Mouse (Mus musculus): ENCODE measurements around the gene Rnase2a. TPM values are rescaled to one million over a fixed set of nuclear protein-coding genes. Genes with fewer than 3 reads are reported as not detected.
"Not testable (repeated sequence)": the region's sequence is repeated elsewhere in the genome, so short reads cannot be mapped to it uniquely, and the experiment has no call there.

Rnase2a gene
- polyA plus RNA-seq, 1 experiment = 0.43 TPM

GRCm38 (mm10) chr14:51250348-51250747 is 5.6 kb downstream of the Rnase2a start:
- no peak overlapping the region for H3ac ChIP-seq (ENCODE audit: control insufficient read depth, insufficient read length)
- H3K4me3 ChIP-seq = no peak overlapping the region
- H3K27me3 ChIP-seq (ENCODE audit: control insufficient read depth, insufficient read depth, insufficient read length) = no peaks in the 10 kb centered on the region
- TF ChIP-seq E2F4 (IDR thresholded peaks at IDR 0.05; ENCODE audit: insufficient read depth) (no peak), USF1 (IDR thresholded peaks at IDR 0.05; ENCODE audit: low read depth) (no peak), TCF3 (IDR thresholded peaks at IDR 0.05; ENCODE audit: insufficient read length, low read depth) (no peak), REST (IDR thresholded peaks at IDR 0.05; ENCODE audit: insufficient read depth, insufficient read length) (no peak), TCF12 (IDR thresholded peaks at IDR 0.05; ENCODE audit: insufficient read depth, poor library complexity, severe bottlenecking) (no peak), SRF (IDR thresholded peaks at IDR 0.05; ENCODE audit: control insufficient read depth, insufficient read length, low read depth) (no peak), MYOG (IDR thresholded peaks at IDR 0.05; ENCODE audit: control insufficient read depth in 1 of 3, insufficient read depth in 1 of 3, insufficient read length in 2 of 3, low read depth in 2 of 3) (no peak), POLR2A (IDR thresholded peaks at IDR 0.05; ENCODE audit: insufficient read length, low read depth) (no peak), MYOD1 (IDR thresholded peaks at IDR 0.05; ENCODE audit: control insufficient read depth in 1 of 3, insufficient read length in 2 of 3, low read depth in 2 of 3) (no peak), CEBPB (IDR thresholded peaks at IDR 0.05; ENCODE audit: insufficient read depth, poor library complexity, severe bottlenecking) (no peak), MAX (IDR thresholded peaks at IDR 0.05; ENCODE audit: low read depth) (no peak), POLR2AphosphoS2 (IDR thresholded peaks at IDR 0.05; ENCODE audit: insufficient read length, low read depth) (no peak)
- H3K4me2 ChIP-seq (ENCODE audit: low read depth) = no peak overlapping the region
- no peaks in the 10 kb centered on the region for H3K36me3 ChIP-seq (ENCODE audit: control insufficient read depth, insufficient read depth)
- no peaks in the 10 kb centered on the region for H3K79me2 ChIP-seq (ENCODE audit: control insufficient read depth, insufficient read depth)

- Histone ChIP-seq H3K4me2 (ENCODE audit: low read depth) (no peak overlapping the region), H3ac (ENCODE audit: control insufficient read depth, insufficient read length) (no peak overlapping the region), H3K36me3 (ENCODE audit: control insufficient read depth, insufficient read depth) (no peaks in the 10 kb centered on the region), H3K27me3 (ENCODE audit: control insufficient read depth, insufficient read depth, insufficient read length) (no peaks in the 10 kb centered on the region), H3K4me3 (no peak overlapping the region), H3K79me2 (ENCODE audit: control insufficient read depth, insufficient read depth) (no peaks in the 10 kb centered on the region)
- TF ChIP-seq POLR2A (IDR thresholded peaks at IDR 0.05; ENCODE audit: insufficient read length, low read depth) = no peak
These were observed 8.2 kb downstream of the Rnase2a start for GRCm38 (mm10) chr14:51247736-51248135.

GRCm38 (mm10) chr14:51240899-51241298 is 15.0 kb downstream of the Rnase2a start:
- TF ChIP-seq POLR2AphosphoS2 (IDR thresholded peaks at IDR 0.05; ENCODE audit: insufficient read length, low read depth) (no peak), USF1 (IDR thresholded peaks at IDR 0.05; ENCODE audit: low read depth) (no peak), E2F4 (IDR thresholded peaks at IDR 0.05; ENCODE audit: insufficient read depth) (no peak), POLR2A (IDR thresholded peaks at IDR 0.05; ENCODE audit: insufficient read length, low read depth) (no peak), MYOD1 (IDR thresholded peaks at IDR 0.05; ENCODE audit: control insufficient read depth in 1 of 3, insufficient read length in 2 of 3, low read depth in 2 of 3) (no peak), CEBPB (IDR thresholded peaks at IDR 0.05; ENCODE audit: insufficient read depth, poor library complexity, severe bottlenecking) (no peak), MAX (IDR thresholded peaks at IDR 0.05; ENCODE audit: low read depth) (no peak), TCF12 (IDR thresholded peaks at IDR 0.05; ENCODE audit: insufficient read depth, poor library complexity, severe bottlenecking) (no peak), REST (IDR thresholded peaks at IDR 0.05; ENCODE audit: insufficient read depth, insufficient read length) (no peak)
- H3K4me3 ChIP-seq = no peak overlapping the region
- H3K36me3 ChIP-seq (ENCODE audit: control insufficient read depth, insufficient read depth) = no peaks in the 10 kb centered on the region
- no peaks in the 10 kb centered on the region for H3K79me2 ChIP-seq (ENCODE audit: control insufficient read depth, insufficient read depth)
- no peak overlapping the region for H3K4me2 ChIP-seq (ENCODE audit: low read depth)
- no peak overlapping the region for H3ac ChIP-seq (ENCODE audit: control insufficient read depth, insufficient read length)
- H3K27me3 ChIP-seq (ENCODE audit: control insufficient read depth, insufficient read depth, insufficient read length) = no peaks in the 10 kb centered on the region

- H3K79me2 ChIP-seq (ENCODE audit: control insufficient read depth, insufficient read depth); H3K36me3 ChIP-seq (ENCODE audit: control insufficient read depth, insufficient read depth); H3K4me3 ChIP-seq; H3ac ChIP-seq (ENCODE audit: control insufficient read depth, insufficient read length); H3K4me2 ChIP-seq (ENCODE audit: low read depth); H3K27me3 ChIP-seq (ENCODE audit: control insufficient read depth, insufficient read depth, insufficient read length): not testable (repeated sequence)
These were observed 18.4 kb downstream of the Rnase2a start for GRCm38 (mm10) chr14:51237488-51237887.

- not testable (repeated sequence) for H3K4me2 ChIP-seq (ENCODE audit: low read depth); H3K79me2 ChIP-seq (ENCODE audit: control insufficient read depth, insufficient read depth); H3ac ChIP-seq (ENCODE audit: control insufficient read depth, insufficient read length); H3K4me3 ChIP-seq; H3K36me3 ChIP-seq (ENCODE audit: control insufficient read depth, insufficient read depth); H3K27me3 ChIP-seq (ENCODE audit: control insufficient read depth, insufficient read depth, insufficient read length)
These were observed 26.3 kb downstream of the Rnase2a start for GRCm38 (mm10) chr14:51229657-51230056.

- H3ac ChIP-seq (ENCODE audit: control insufficient read depth, insufficient read length); H3K79me2 ChIP-seq (ENCODE audit: control insufficient read depth, insufficient read depth); H3K36me3 ChIP-seq (ENCODE audit: control insufficient read depth, insufficient read depth); H3K4me3 ChIP-seq; H3K4me2 ChIP-seq (ENCODE audit: low read depth); H3K27me3 ChIP-seq (ENCODE audit: control insufficient read depth, insufficient read depth, insufficient read length): not testable (repeated sequence)
These were observed 35.8 kb downstream of the Rnase2a start for GRCm38 (mm10) chr14:51220075-51220474.

Other genes starting within 250 kb of the Rnase2a start
- 0.10 TPM for gene Rnase10, start 248.4 kb downstream of the Rnase2a start, polyA plus RNA-seq (2012; fragmentation: generic; extraction: Trizol)
- gene Rnase9, start 214.2 kb downstream of the Rnase2a start, polyA plus RNA-seq (2012; fragmentation: generic; extraction: Trizol) = not detected
- gene Rnase11, start 205.9 kb downstream of the Rnase2a start, polyA plus RNA-seq (2012; fragmentation: generic; extraction: Trizol) = not detected
- gene Rnase12, start 198.5 kb downstream of the Rnase2a start, polyA plus RNA-seq (2012; fragmentation: generic; extraction: Trizol) = not detected
- gene Olfr750, start 181.7 kb downstream of the Rnase2a start, polyA plus RNA-seq (2012; fragmentation: generic; extraction: Trizol) = not detected
- gene Rnase4, start 165.0 kb downstream of the Rnase2a start, polyA plus RNA-seq (2012; fragmentation: generic; extraction: Trizol) = 17.8 TPM
- gene Ang, start 165.0 kb downstream of the Rnase2a start, polyA plus RNA-seq (2012; fragmentation: generic; extraction: Trizol) = 1.3 TPM
- gene Eddm3b, start 141.7 kb downstream of the Rnase2a start, polyA plus RNA-seq (2012; fragmentation: generic; extraction: Trizol) = 0.05 TPM
- 0.12 TPM for gene Rnase6, start 132.2 kb downstream of the Rnase2a start, polyA plus RNA-seq (2012; fragmentation: generic; extraction: Trizol)
- gene Rnase1, start 109.3 kb downstream of the Rnase2a start, polyA plus RNA-seq (2012; fragmentation: generic; extraction: Trizol) = 0.17 TPM
- gene Rnase2b, start 93.9 kb downstream of the Rnase2a start, polyA plus RNA-seq (2012; fragmentation: generic; extraction: Trizol) = not detected
- gene Ang2, start 57.0 kb downstream of the Rnase2a start, polyA plus RNA-seq (2012; fragmentation: generic; extraction: Trizol) = 1.4 TPM
- gene Ear14, start 52.7 kb downstream of the Rnase2a start, polyA plus RNA-seq (2012; fragmentation: generic; extraction: Trizol) = not detected
- gene Gm7247, start 105.6 kb upstream of the Rnase2a start, polyA plus RNA-seq (2012; fragmentation: generic; extraction: Trizol) = not detected
- not detected for gene Vmn2r88, start 154.7 kb upstream of the Rnase2a start, polyA plus RNA-seq (2012; fragmentation: generic; extraction: Trizol)
- not detected for gene Vmn2r89, start 195.7 kb upstream of the Rnase2a start, polyA plus RNA-seq (2012; fragmentation: generic; extraction: Trizol)